Mouse (Mus musculus) megakaryocyte, embryonic 14.5 days (primary cell): ENCODE results near the gene Gpank1. TPM values are rescaled to one million over a fixed set of nuclear protein-coding genes. Genes with fewer than 3 reads are reported as not detected.

Experiments used
- H3K27me3 ChIP-seq: replicated peaks from 2 replicates; pipeline ENCODE3; 2012; ENCODE audit warnings: inconsistent platforms
- H3K36me3 ChIP-seq: replicated peaks from 2 replicates; pipeline ENCODE3; 2012; ENCODE audit warnings: low read length, inconsistent platforms, mixed read lengths
- H3K4me1 ChIP-seq: 2 replicates; pipeline ENCODE4 v1.6.1; 2012; ENCODE audit warnings: inconsistent platforms
- H3K4me3 ChIP-seq: replicated peaks from 2 replicates; pipeline ENCODE3; 2012; ENCODE audit warnings: moderate library complexity, mild to moderate bottlenecking, inconsistent platforms
- H3K9me3 ChIP-seq: 2 replicates; pipeline ENCODE4 v1.6.1; 2012; ENCODE audit warnings: inconsistent platforms
- FLI1 ChIP-seq: IDR thresholded peaks from 2 replicates; pipeline ENCODE4 v1.6.1; 2012; ENCODE audit warnings: low read length, inconsistent platforms, mixed read lengths
- GATA1 ChIP-seq: IDR thresholded peaks from 3 replicates; pipeline ENCODE4 v1.6.1; 2012; ENCODE audit warnings: mixed read lengths, low read length, inconsistent platforms, borderline replicate concordance
- polyA plus RNA-seq: library from polyadenylated mRNA; stranded (reverse); fragments of >175 nt; gene quantifications from 2 replicates; pipeline ENCODE4 v1.2.3, GENCODE M21; 2012; ENCODE audit warnings: low replicate concordance; ENCODE audit not compliant: insufficient read depth

Gpank1 gene
- polyA plus RNA-seq, 1 experiment = 46.5 TPM

- Histone ChIP-seq H3K27me3 (no peaks in the 10 kb centered on the region), H3K36me3 (peaks cover 99% of the 10 kb centered on the region), H3K4me3 (no peak overlapping the region), H3K9me3 (no peaks in the 10 kb centered on the region), H3K4me1 (peaks cover 65% of the 10 kb centered on the region)
- TF ChIP-seq FLI1 (no peak), GATA1 (no peak)
Observed at GRCm38 (mm10) chr17:35097164-35097655, 24.0 kb upstream of the Gpank1 start.

GRCm38 (mm10) chr17:35100196-35100765 is 21.0 kb upstream of the Gpank1 start:
- H3K27me3 ChIP-seq = no peaks in the 10 kb centered on the region
- peaks cover 79% of the 10 kb centered on the region for H3K4me1 ChIP-seq
- TF ChIP-seq GATA1 (no peak), FLI1 (no peak)
- H3K36me3 ChIP-seq = peaks cover 98% of the 10 kb centered on the region
- no peak overlapping the region for H3K4me3 ChIP-seq
- H3K9me3 ChIP-seq = no peaks in the 10 kb centered on the region

- Histone ChIP-seq H3K27me3 (no peaks in the 10 kb centered on the region), H3K4me3 (no peak overlapping the region), H3K4me1 (peaks cover 88% of the 10 kb centered on the region), H3K36me3 (peaks cover 89% of the 10 kb centered on the region), H3K9me3 (no peaks in the 10 kb centered on the region)
- TF ChIP-seq FLI1 (no peak), GATA1 (no peak)
Observed at GRCm38 (mm10) chr17:35101161-35101560, 20.1 kb upstream of the Gpank1 start.

GRCm38 (mm10) chr17:35102299-35102698 is 19.0 kb upstream of the Gpank1 start:
- peaks cover 81% of the 10 kb centered on the region for H3K4me1 ChIP-seq
- peaks cover 78% of the 10 kb centered on the region for H3K36me3 ChIP-seq
- H3K9me3 ChIP-seq = no peaks in the 10 kb centered on the region
- peak overlapping the region; percentile 38 for H3K4me3 ChIP-seq
- TF ChIP-seq FLI1 (no peak), GATA1 (no peak)
- no peaks in the 10 kb centered on the region for H3K27me3 ChIP-seq

- Histone ChIP-seq H3K36me3 (peaks cover 68% of the 10 kb centered on the region), H3K4me1 (peaks cover 78% of the 10 kb centered on the region), H3K27me3 (no peaks in the 10 kb centered on the region), H3K4me3 (no peak overlapping the region), H3K9me3 (no peaks in the 10 kb centered on the region)
- no peak for TF ChIP-seq FLI1
- no peak for TF ChIP-seq GATA1
Observed at GRCm38 (mm10) chr17:35103221-35103690, 18.0 kb upstream of the Gpank1 start.

- peaks cover 3% of the 10 kb centered on the region for H3K27me3 ChIP-seq
- H3K4me3 ChIP-seq = no peak overlapping the region
- no peaks in the 10 kb centered on the region for H3K9me3 ChIP-seq
- H3K36me3 ChIP-seq = peaks cover 60% of the 10 kb centered on the region
- H3K4me1 ChIP-seq = peaks cover 74% of the 10 kb centered on the region
- TF ChIP-seq GATA1 (no peak), FLI1 (no peak)
Observed at GRCm38 (mm10) chr17:35104079-35104478, 17.2 kb upstream of the Gpank1 start.

- peaks cover 53% of the 10 kb centered on the region for H3K36me3 ChIP-seq
- TF ChIP-seq GATA1 (no peak), FLI1 (no peak)
- H3K4me1 ChIP-seq = peaks cover 67% of the 10 kb centered on the region
Observed at GRCm38 (mm10) chr17:35104754-35105153, 16.5 kb upstream of the Gpank1 start.

GRCm38 (mm10) chr17:35105740-35106389 is 15.4 kb upstream of the Gpank1 start:
- TF ChIP-seq FLI1 = no peak
- no peak for TF ChIP-seq GATA1
- H3K4me1 ChIP-seq = peaks cover 61% of the 10 kb centered on the region
- H3K27me3 ChIP-seq = peaks cover 10% of the 10 kb centered on the region
- no peaks in the 10 kb centered on the region for H3K9me3 ChIP-seq
- peak overlapping the region; percentile 51 for H3K4me3 ChIP-seq
- H3K36me3 ChIP-seq = peaks cover 42% of the 10 kb centered on the region

More at GRCm38 (mm10) chr17:35104754-35105153, 16.5 kb upstream of the Gpank1 start:
- Histone ChIP-seq H3K9me3 (no peaks in the 10 kb centered on the region), H3K4me3 (peak overlapping the region; percentile 65), H3K27me3 (peaks cover 5% of the 10 kb centered on the region)

GRCm38 (mm10) chr17:35106522-35106921 is 14.7 kb upstream of the Gpank1 start:
- Histone ChIP-seq H3K27me3 (peaks cover 16% of the 10 kb centered on the region), H3K4me1 (peaks cover 58% of the 10 kb centered on the region), H3K9me3 (no peaks in the 10 kb centered on the region), H3K4me3 (no peak overlapping the region), H3K36me3 (peaks cover 36% of the 10 kb centered on the region)
- no peak for TF ChIP-seq FLI1
- TF ChIP-seq GATA1 = no peak

GRCm38 (mm10) chr17:35108097-35108496 is 13.2 kb upstream of the Gpank1 start, which contains the start of gene Ly6g5c:
Gene Ly6g5c (plus strand): TSS chr17:35108279.
- no peaks in the 10 kb centered on the region for H3K9me3 ChIP-seq
- no peak within 1 kb of the TSS for H3K4me3 ChIP-seq
- H3K27me3 ChIP-seq = peaks cover 31% of the 10 kb centered on the region
- H3K36me3 ChIP-seq = peaks cover 20% of the 10 kb centered on the region
- peaks cover 55% of the 10 kb centered on the region for H3K4me1 ChIP-seq
- TF ChIP-seq GATA1 = no peak
- TF ChIP-seq FLI1 = no peak
